Mouse (Mus musculus): ENCODE data around the gene Kcna6.

GRCm38 (mm10) chr6:126739326-126740210 lies 906 bp downstream of the Kcna6 start:
- TF ChIP-seq CTCF (IDR thresholded peaks at IDR 0.05; ENCODE audit: borderline replicate concordance, control insufficient read depth, extremely low read depth, insufficient read depth, low read length, poor library complexity) (no peak), POLR2A (IDR thresholded peaks at IDR 0.05; ENCODE audit: control insufficient read depth, extremely low read depth, insufficient read depth, low read length, poor library complexity) (no peak)

Measured in thymus, adult 2 months (tissue).